Mouse (Mus musculus) A20 (cell line): ENCODE measurements around the gene 4930579F01Rik.

Source experiments
- DNase-seq: peaks from one replicate; pipeline ENCODE4 v3.0.0-alpha.2; 2011; ENCODE audit warnings: low read depth, low spot score

4930579F01Rik gene

DNA sequence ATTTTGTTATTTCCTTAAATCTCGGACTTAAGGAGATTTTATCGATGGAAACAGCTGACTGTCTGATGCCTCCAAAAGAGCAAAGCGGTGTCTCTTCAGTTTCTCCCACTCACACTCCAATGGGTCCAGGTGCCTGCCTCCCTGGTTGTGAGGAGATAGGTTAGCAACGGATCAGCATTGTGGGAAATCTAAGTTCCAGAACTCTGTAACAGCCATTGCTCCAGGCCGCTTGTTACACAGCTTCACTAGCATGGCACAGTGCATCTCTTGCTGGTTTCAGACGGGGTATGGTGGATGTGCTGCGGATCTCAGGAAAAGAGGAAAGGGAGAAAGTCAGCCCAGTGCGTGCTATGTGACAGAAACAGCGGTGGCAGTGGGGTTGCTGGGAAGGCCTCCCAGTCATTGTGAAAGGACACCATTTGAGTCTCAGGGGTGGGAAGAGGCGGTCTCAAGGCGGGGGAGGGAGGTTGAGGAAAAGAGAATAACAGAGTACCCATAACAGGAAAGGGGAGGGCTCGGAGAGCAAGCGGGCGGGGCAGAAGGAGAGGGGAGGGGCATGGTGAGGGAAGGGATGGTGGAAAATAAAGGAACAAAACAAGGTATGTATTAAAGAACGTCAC lies at the start of gene 4930579F01Rik:
4930579F01Rik (minus strand) TSS at position 143 of the 620 bp plus-strand sequence.
- DNase-seq, result no peak

DNA sequence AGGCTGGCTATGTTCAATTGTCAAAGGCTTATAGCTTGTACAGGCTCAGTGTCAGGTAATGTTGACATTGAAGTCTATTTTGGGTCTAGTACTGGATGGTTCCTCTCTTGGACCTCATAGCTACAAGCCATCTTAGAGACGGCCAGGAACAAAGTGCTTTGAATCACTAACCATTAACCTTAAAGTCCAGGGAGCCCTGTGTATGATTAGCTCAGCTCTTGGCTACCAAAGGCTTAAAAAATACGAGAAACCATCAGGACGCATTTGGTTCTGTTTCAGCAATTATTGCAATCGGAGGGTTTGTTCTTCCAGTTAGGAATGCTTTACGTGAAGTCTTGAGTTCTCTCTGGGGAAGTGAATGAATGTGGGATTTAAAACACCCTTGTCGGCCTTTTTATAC lies 49.3 kb upstream of the 4930579F01Rik start:
- DNase-seq, result no peak

- no peak for DNase-seq
These were observed 48.5 kb upstream of the 4930579F01Rik start for GRCm38 (mm10) chr3:138242021-138242726.

DNA sequence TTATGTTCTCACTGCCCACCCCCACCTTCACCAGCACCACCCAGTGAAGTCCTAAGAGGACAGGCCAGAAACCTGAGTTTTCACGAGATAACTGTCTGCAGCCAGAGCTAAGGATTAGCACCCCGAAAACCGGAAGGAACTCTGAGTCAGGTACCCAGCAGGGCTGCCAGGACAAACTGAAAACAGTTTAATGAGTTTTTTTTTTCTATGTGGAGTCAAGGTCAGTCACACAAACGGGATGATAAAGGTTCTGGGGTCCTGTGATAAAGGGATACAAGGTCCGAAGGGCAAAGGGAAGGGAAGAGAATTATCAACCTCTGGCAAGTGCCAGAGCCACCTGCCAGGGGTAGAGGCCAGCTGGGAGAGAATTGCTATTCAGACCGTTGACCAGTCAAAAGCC lies 47.7 kb upstream of the 4930579F01Rik start:
- no peak for DNase-seq

DNA sequence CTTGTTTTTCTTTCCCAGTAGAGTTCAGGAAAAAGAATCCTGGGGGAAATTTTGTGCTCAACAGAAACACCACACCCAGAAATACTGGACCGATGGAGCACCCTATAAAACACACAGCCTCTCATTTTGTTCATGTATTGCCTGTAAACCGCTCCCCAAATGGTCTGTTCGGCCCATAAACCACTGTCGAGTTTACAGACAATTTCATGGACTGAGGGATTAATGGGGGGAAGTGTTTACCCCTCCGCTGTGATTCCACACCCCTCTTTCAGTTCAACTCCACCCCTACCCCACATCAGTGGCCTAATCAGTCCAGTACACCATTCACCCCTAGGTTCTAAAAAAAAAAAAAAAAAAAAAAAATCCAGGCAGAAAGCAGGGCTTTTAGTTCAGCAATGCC lies 47.3 kb upstream of the 4930579F01Rik start:
- no peak for DNase-seq

DNA sequence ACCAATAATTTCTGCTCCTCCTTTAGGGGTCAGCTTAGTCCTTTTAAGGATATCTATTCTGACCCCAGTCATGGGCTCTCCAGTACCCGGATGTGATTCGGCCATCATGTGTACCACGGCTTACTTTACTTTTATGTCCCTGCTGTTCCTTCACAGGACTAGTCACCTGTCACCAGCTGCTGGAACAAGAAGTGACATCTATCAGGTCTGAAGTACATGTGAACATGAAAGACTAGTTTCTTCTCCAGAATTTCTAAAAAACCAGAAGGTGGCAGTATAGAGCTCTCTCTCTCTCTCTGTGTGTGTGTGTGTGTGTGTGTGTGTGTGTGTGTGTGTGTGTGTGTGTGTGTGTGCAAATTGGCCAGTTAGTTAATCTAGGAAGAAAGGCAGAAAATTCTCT lies 46.8 kb upstream of the 4930579F01Rik start:
- peak; percentile 39 for DNase-seq

DNA sequence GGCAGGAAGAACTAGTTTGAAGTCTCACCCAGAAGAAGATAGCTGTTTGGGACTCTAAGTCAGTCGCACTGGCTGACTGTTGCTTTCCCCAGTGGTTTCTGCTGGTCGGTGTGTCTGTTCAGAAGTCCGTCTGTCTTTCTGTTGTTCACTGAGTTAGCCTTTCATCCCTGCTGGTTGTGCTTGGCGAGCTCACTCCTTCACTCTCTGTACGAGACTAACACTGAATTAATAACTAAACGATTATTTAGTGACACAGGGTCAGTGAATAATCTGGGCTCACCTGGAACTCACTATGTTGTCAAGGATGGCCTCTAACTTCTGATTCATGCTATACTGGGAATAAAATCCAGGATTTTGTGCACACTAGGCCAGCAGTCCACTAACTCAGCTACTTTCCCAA lies 45.8 kb upstream of the 4930579F01Rik start:
- no peak for DNase-seq

GRCm38 (mm10) chr3:138238046-138238445 lies 44.4 kb upstream of the 4930579F01Rik start:
- no peak for DNase-seq

DNA sequence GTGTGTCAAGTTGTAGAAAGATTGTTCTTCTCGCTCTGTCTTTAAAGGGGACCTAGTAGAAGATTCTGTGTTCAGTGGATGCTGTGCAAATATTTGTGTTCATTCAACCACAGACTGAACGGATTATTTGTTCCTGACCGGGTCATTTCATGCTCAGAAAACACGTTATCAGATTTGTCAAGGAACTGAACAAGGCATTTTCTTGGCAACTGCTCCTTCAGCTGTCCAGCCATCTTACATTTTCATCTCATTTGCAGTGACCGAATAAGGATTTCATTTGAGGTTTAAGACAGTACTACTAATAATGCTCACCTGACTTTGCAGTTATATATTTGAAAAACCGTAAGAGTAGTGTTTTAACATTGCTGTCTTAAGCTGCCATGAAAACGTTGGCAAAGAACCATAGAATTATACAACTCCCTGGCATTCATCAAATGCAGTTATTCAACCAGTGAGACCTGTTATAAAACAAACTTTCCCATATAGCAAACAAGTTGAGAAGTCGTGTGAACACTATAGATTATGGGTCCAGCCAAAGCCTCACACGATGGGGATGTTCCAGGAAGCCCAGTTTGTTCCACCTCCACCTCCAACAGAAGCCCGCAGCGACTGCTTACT lies 43.0 kb upstream of the 4930579F01Rik start:
- DNase-seq, result no peak

DNA sequence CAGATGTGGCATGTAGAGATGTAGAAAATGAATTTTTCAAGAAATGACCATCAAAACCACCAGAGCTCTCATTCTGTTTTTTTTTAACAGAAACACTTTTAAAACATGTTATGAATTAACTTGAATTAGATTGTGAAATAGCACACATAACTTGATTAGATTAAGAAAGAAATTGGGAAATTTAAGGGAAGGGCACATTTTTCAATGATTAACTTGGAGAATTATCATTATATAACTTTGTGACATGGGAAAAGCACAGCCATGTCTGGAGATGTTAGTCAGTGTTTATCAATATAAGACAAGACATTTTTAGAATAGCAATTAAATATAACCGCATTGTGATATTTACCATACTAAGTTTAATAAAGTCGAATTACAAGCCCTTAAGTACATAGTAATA lies 37.9 kb upstream of the 4930579F01Rik start:
- DNase-seq, result no peak

DNA sequence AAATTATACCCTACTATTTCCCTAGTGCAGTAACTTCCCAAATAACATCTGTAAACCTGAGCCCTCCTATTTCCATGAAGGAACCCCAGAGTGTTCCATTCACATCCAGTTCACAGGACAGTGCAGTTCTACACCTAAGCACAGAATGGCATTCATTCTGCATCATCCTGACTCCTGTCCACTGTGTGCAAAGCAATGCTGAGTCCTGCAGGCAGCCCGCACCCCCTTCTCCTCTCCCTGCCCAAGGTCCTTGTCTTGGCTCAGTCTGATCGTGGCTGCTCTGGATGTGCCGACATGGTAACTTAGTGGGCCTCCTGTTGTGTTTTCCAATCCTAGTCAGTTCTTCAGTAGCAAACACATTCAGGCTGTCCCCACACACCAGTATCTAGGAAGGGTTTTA lies 36.6 kb upstream of the 4930579F01Rik start:
- DNase-seq, result no peak

DNA sequence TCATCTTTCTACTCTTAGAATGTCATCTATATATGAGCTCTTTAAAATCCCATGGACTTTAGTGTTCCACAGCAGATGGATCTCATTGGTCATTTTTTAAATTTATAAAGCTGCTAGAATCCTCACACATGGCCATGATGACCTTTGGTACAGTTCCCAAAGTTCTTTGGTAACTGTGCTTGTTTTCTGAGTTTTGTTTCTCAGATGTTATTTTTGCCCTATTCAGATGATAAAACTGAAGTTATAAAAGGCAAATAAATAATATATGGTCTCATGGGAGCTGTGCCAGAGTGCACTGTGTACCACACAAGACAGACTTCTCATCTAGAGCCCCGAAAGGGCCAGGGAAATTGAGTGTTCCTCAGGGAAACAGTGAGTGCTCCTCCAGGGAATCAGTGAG lies 35.8 kb upstream of the 4930579F01Rik start:
- DNase-seq, result no peak

DNA sequence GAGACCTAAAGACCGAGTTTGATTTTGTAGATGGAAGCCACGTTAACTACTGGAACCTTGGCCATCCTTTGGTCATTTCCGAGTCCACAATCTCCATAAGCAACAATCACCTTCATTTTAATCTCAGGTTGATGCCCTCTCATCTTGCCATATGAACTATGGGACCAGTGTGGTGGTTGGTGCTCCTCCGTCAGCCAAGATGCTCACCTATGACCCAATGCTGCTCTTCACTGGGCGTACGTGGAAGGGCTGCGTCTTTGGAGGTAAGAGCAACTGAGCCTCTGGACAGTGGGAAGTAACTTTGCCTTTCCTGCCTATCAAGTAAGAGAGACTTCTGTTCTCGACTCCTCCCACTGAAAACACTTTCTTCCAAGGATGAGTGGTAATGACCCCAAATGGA lies 34.2 kb upstream of the 4930579F01Rik start:
- DNase-seq, result no peak

DNA sequence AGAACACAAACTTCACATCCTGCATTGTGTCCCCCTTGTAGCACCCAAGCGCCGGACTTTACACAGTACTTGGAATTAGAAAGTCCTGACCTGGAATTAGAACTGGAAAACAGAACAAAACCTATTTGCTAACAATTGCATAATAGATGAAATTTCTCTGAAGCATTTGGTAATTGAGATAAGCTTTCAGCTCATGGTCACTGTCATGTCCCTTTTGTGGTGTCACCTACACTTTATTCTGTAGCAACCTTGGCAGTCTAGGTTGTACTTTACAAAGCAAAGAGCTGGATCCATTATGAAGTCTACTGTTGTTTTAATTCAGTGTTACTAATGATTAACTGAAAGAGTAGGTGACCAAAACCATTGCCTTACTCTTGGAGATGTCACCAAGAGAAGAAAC lies 33.5 kb upstream of the 4930579F01Rik start:
- DNase-seq, result no peak

GRCm38 (mm10) chr3:138226476-138226875 lies 32.9 kb upstream of the 4930579F01Rik start:
- no peak for DNase-seq

DNA sequence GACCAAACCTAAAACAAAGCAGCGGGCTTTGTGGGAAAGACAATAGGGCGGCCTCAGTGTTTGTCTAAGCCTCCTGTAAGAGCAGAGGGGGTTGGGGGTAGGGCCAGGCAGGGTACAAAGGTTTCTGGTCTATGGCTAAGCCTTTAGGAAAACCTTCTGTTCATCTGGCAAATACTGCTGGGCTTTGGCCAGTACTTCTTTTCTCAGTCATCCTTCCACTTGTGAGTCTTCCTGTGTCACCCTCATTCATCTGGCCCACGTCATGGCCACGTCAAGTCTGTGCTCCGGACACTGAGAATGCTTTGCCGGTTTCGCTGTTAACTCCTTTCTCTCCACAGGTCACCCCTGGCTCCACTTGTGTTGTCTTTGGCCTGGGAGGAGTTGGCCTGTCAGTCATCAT lies 32.2 kb upstream of the 4930579F01Rik start:
- no peak for DNase-seq

- DNase-seq, result no peak
These were observed 31.7 kb upstream of the 4930579F01Rik start for GRCm38 (mm10) chr3:138225331-138225730.

- no peak for DNase-seq
These were observed 30.8 kb upstream of the 4930579F01Rik start for GRCm38 (mm10) chr3:138224363-138224954.

- peak; percentile 74 for DNase-seq
These were observed 29.3 kb upstream of the 4930579F01Rik start for GRCm38 (mm10) chr3:138222952-138223351.

DNA sequence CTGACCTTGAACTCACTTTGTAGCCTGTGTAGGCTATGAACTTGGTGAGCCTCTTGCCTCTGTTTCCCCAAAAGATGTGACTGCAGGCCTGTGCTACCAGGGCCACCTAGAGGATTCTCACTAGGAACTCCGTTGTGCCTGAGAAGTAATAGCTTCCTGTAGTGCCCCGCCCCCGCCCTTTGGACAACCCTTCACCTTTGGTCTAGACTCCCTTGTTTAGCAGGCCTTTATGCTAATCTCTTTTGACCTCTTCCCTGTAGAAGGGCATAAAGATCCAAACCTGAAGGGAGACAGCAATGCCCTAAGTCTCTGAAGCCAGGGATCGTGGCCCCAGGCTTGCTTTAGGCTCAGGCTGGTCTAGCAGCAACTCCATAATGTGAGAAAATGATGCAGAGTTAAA lies 28.9 kb upstream of the 4930579F01Rik start:
- DNase-seq, result no peak

DNA sequence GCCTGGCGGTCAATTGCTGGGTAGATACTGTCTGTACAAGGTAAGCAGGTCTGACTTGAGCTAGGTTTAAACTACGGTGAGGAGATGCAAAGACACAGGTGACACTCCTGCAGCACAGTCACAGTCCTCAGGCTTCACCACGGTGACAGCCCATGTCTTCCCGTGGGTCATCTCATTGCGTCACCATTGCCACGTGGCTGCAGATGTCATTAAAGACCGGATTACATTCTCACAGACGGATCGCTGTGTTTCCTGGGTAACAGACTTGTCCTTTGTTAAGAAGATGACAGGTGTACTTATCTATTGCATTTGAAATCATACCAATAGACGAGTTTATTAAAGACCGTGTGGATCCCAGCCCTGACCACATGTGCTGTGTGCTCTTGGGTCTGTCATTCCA lies 27.5 kb upstream of the 4930579F01Rik start:
- no peak for DNase-seq

DNA sequence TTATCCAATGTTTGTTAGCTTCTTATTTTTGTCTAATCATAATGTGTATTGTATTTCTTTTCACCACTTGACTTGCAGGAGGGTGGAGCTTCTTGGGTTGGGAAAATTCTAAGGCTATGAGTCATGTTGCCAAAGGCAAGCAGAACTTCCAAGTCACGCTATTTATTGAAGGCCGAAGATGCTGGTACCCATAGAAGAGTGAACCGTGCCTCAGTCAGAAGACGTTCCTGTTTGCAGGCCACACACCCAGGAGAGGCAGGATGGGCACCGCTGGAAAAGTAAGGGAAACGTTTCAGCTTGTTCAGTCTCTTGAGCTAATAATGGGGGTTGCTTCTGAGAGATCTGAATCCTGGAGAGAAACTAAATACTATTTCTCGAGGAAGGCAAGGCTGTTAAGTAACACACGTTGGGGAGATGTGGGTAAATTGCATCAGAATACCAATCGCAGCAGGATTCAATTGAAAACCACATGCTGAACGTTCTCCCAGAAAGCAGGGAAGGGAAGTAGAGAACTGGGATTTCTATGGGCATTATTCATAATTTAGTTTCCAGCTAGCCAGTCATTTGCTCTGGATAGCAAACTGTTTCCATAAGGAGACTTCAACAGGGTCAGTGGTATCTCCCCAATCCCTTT lies 24.1 kb upstream of the 4930579F01Rik start, which contains the start of gene Adh7:
Adh7 (plus strand) TSS at position 130 of the 634 bp plus-strand sequence.
- no peak for DNase-seq
